Mouse (Mus musculus) lung, embryonic 16.5 days (tissue): ENCODE results near the gene Bahcc1. TPM values are rescaled to one million over a fixed set of nuclear protein-coding genes. Genes with fewer than 3 reads are reported as not detected.

Experiments used
- ATAC-seq: fragments of 200-750 bp; cut with Nextera tagmentation; 2 replicates; pipeline ENCODE4 v1.8.0; 2017; ENCODE audit warnings: low read depth, mild to moderate bottlenecking, moderate library complexity
- H3K27ac ChIP-seq: fragments of 300-500 bp; sonication (generic); 2 replicates; pipeline ENCODE4 v1.5.1; 2014; ENCODE audit warnings: mild to moderate bottlenecking, control low read depth, low read length
- H3K27me3 ChIP-seq: fragments of 300-500 bp; sonication (generic); 2 replicates; pipeline ENCODE4 v1.6.1; 2014; ENCODE audit warnings: low read depth, low read length, mixed read lengths; ENCODE audit not compliant: control insufficient read depth, insufficient read depth
- H3K36me3 ChIP-seq: fragments of 300-500 bp; sonication (generic); 2 replicates; pipeline ENCODE4 v1.6.1; 2014; ENCODE audit warnings: low read length; ENCODE audit not compliant: control insufficient read depth, insufficient read depth
- H3K4me1 ChIP-seq: fragments of 300-500 bp; sonication (generic); replicated peaks from 2 replicates; pipeline ENCODE4 v1.6.1; 2014; ENCODE audit warnings: low read length, mixed read lengths; ENCODE audit not compliant: control insufficient read depth, insufficient read depth
- H3K4me2 ChIP-seq: fragments of 300-500 bp; sonication (generic); 2 replicates; pipeline ENCODE4 v1.6.1; 2014; ENCODE audit warnings: low read depth, low read length, control low read depth
- H3K4me3 ChIP-seq: fragments of 300-500 bp; sonication (generic); 2 replicates; pipeline ENCODE4 v1.5.1; 2014; ENCODE audit warnings: mild to moderate bottlenecking, low read length, control low read depth
- H3K9ac ChIP-seq: fragments of 300-500 bp; sonication (generic); 2 replicates; pipeline ENCODE4 v1.6.1; 2014; ENCODE audit warnings: low read length, control low read depth
- H3K9me3 ChIP-seq: fragments of 300-500 bp; sonication (generic); 2 replicates; pipeline ENCODE4 v1.6.1; 2016; ENCODE audit warnings: low read length; ENCODE audit not compliant: control insufficient read depth
- WGBS: fragments of 180-500 bp; shearing (Covaris S2); extraction: QIAGEN DNeasy Blood & Tissue Kit; methylation state at CpG from one replicate; pipeline ENCODE4 v1.1.7; 2014; 5-methylcytosine and 5-hydroxymethylcytosine counted together
- polyA plus RNA-seq: library from polyadenylated mRNA; unstranded; fragments of >200 nt; fragmentation: Nextera tagmentation; extraction: Ambion mirVana; gene quantifications from 2 replicates; pipeline ENCODE4 v1.2.1, GENCODE M21; 2015

Gene Bahcc1
- polyA plus RNA-seq, 1 experiment from 2014 or later: 7.5 TPM

- Histone ChIP-seq H3K9me3 (no peaks in the 10 kb centered on the region), H3K36me3 (no peaks in the 10 kb centered on the region), H3K9ac (peak overlapping the region; percentile 53), H3K27ac (peak overlapping the region; percentile 97), H3K4me1 (peaks cover 68% of the 10 kb centered on the region), H3K4me2 (peak overlapping the region; percentile 76), H3K4me3 (no peak overlapping the region), H3K27me3 (no peaks in the 10 kb centered on the region)
- 26% methylated on average over 8 of the region's 8 CpGs for WGBS
- ATAC-seq: no peak
Measured at GRCm38 (mm10) chr11:120227571-120228051, 5.1 kb upstream of the Bahcc1 start.

DNA sequence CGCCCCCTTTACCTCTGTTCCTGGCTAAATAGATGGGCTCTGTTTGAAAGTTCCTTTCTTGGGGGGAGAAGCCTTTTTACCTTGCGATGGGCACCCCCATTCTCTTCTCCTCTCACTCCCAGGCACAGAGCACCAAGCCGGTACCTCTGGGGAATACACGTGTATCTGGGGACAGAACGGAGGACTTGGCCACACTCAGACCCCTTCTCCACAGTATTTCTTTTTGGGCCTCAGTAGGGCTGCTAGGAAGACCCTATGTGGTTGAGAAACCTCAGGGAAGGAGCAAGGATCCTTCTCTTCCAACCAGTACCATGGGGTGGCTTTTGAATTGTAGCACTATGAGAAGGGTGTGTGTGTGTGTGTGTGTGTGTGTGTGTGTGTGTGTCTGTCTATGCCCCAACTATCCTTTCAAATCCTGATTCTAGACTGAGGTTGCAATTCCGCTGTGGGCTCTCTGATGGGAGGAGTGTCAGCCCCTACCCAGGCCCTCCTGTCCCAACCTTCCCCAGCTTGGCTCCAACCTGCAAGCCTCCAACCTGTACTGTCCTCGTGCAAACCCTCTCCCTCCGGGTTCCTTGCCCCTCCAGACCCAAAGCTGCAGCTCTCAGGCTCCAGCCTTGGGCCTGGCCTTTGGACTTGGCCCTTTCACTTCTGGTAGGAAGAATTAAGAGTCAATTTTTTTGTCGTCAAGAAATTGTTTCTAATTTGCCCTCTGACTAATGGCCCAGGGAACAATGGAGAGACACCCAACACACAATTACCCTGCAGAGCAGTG is 4.4 kb upstream of the Bahcc1 start:
- ATAC-seq: no peak
- WGBS: 51% methylated on average over 9 of the region's 9 CpGs
- no peak overlapping the region for H3K4me3 ChIP-seq
- H3K9me3 ChIP-seq: no peaks in the 10 kb centered on the region
- H3K9ac ChIP-seq: peak overlapping the region; percentile 53
- H3K36me3 ChIP-seq: no peaks in the 10 kb centered on the region
- H3K4me1 ChIP-seq: peaks cover 68% of the 10 kb centered on the region
- H3K4me2 ChIP-seq: peak overlapping the region; percentile 76
- H3K27me3 ChIP-seq: no peaks in the 10 kb centered on the region
- H3K27ac ChIP-seq: peak overlapping the region; percentile 97

GRCm38 (mm10) chr11:120228911-120229437 is 3.8 kb upstream of the Bahcc1 start:
- WGBS: 27% methylated on average over 7 of the region's 7 CpGs
- no peak for ATAC-seq
- Histone ChIP-seq H3K4me1 (peaks cover 61% of the 10 kb centered on the region), H3K9me3 (no peaks in the 10 kb centered on the region), H3K27ac (peak overlapping the region; percentile 97), H3K27me3 (no peaks in the 10 kb centered on the region), H3K4me3 (peak overlapping the region; percentile 80), H3K4me2 (peak overlapping the region; percentile 76), H3K9ac (peak overlapping the region; percentile 94), H3K36me3 (no peaks in the 10 kb centered on the region)

DNA sequence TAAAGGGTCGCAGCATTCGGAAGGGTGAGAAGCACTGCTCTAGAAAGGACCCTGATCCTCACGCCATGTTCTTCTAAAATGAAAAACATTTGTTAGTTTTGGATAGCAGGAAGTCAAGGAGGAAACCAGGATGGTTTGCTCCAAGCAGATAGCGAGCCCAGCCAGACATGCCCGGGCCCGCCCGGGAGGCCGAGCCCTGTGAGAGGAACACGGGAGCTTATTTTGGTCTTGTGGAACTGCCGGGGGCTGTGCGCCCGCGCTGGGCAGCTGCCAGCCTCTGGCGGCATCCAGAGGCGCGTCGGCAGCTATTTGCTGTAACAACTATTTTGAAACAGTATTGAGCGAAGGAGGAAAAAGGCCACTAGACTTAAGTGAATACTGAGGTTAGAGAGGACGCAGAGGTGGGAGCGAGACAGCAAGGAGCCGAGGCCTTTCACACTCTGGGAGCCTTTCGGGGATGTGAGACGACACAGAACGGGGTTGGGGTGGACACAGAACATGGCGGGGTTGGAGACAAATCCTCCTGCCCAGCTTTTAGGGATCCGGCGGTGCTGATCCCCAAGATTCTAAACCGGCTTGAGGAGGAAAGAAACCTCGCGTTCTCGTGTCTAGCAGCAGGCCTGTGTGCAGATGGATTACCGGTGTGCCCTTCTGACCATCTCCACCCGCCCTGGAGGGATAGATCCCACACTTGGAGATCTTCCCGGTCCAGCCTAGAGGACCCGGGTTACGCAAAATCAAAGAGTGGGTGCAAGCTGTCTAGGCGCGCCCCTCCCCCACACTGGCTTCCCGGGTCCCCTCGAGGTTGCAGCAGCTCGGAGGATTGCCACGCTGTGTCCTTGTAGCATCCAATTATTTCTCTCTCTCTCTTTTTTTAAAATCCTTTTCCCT is 2.6 kb upstream of the Bahcc1 start:
- H3K4me3 ChIP-seq: peak overlapping the region; percentile 80
- peaks cover 50% of the 10 kb centered on the region for H3K4me1 ChIP-seq
- H3K36me3 ChIP-seq: no peaks in the 10 kb centered on the region
- WGBS: 1% methylated on average over 42 of the region's 42 CpGs
- H3K9me3 ChIP-seq: no peaks in the 10 kb centered on the region
- H3K27ac ChIP-seq: peak overlapping the region; percentile 97
- no peak for ATAC-seq
- no peaks in the 10 kb centered on the region for H3K27me3 ChIP-seq
- peak overlapping the region; percentile 76 for H3K4me2 ChIP-seq
- H3K9ac ChIP-seq: peak overlapping the region; percentile 94

DNA sequence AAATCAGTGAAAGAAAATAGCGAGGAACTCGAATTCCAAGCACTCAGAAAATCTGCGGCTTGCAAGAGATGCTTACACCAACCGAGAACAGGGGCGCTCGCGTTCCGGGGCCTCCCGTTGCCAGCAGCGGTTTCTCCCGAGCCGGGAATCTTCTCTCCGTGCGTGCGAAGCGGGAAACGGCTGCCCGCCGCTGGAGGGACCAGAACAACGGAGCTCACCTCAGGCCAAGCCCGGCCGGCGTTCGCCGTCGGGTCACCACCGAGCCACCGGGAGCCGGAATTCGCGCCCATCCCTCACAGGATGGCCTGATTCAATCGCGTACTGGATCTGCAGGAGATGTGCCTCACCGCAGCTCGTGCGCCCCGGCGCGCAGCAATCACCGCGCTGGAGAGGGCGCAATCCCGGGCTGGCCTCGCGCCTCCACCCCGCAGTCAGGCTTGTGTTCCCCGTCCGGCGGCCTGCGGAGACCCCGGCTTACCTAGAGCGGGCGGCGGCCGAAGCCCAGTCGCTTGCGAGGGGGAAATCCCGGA is 1.8 kb upstream of the Bahcc1 start:
- H3K36me3 ChIP-seq: no peaks in the 10 kb centered on the region
- H3K4me2 ChIP-seq: peak overlapping the region; percentile 76
- no peaks in the 10 kb centered on the region for H3K27me3 ChIP-seq
- H3K4me1 ChIP-seq: peaks cover 42% of the 10 kb centered on the region
- H3K9me3 ChIP-seq: no peaks in the 10 kb centered on the region
- ATAC-seq: no peak
- H3K27ac ChIP-seq: peak overlapping the region; percentile 97
- peak overlapping the region; percentile 94 for H3K9ac ChIP-seq
- H3K4me3 ChIP-seq: peak overlapping the region; percentile 80
- 0% methylated on average over 58 of the region's 58 CpGs for WGBS

DNA sequence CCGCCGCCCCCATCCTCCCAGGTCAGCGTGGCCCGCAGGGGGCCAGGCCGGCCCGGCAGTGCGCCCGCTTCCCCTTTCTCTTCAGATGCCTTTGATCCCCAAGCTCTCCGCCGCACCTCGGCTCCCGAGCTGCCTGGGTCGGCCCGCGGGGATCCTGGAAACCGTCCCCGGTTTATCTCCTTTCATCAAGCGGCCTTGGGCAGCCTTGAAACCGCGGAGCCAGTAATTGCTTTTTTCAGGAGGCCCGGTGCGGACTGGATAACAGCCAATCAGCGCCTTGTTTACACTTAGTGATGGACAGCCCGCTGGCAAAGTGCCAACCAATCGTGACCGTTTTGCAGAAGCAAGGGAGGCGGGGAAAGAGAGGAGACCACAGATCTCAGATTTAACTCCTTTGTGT is 1.4 kb upstream of the Bahcc1 start:
- Histone ChIP-seq H3K4me3 (peak overlapping the region; percentile 80), H3K27me3 (no peaks in the 10 kb centered on the region), H3K27ac (peak overlapping the region; percentile 97), H3K4me1 (peaks cover 37% of the 10 kb centered on the region), H3K36me3 (no peaks in the 10 kb centered on the region), H3K9ac (peak overlapping the region; percentile 94), H3K9me3 (no peaks in the 10 kb centered on the region), H3K4me2 (peak overlapping the region; percentile 84)
- ATAC-seq: peak; percentile 69
- 0% methylated on average over 27 of the region's 27 CpGs for WGBS

DNA sequence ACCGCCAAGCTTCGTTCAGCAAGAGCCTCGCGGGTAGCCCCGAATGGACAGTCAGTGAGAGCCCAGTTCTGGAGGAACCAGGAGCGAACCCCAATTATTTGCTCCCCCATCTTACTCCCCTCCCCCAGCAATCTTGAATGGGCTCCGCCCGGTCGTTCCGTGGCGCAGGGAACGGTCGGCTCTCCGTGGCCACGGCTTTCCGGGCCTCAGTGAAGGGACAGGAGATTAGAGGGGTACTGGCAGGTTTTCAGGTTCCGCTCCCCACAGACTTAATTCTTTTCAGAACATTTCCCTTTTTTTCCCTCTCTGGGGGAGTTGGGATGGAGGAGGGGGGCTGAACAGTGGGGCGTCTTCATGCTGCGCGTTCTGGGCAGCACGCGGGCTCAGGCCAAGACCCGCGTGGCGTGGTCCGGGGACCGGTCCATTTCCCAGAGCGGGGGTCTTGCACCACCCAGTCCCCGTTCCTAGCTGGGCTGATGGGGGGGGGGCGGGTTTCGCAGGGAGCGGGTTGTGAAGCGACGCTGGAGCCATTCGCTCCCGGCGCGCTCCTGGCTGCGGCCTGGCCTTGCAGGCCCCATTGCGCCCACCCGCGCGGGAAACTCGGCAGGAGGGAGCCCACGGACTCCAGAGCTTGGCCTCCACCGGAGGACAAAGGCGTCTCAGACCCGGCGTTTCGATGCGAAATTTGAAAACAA is 841 bp downstream of the Bahcc1 start:
- peak overlapping the region; percentile 98 for H3K9ac ChIP-seq
- WGBS: under 1% methylated on average over 51 of the region's 51 CpGs
- ATAC-seq: no peak
- H3K27ac ChIP-seq: peak overlapping the region; percentile 85
- no peaks in the 10 kb centered on the region for H3K9me3 ChIP-seq
- peaks cover 22% of the 10 kb centered on the region for H3K4me1 ChIP-seq
- H3K36me3 ChIP-seq: no peaks in the 10 kb centered on the region
- peak overlapping the region; percentile 97 for H3K4me2 ChIP-seq
- no peaks in the 10 kb centered on the region for H3K27me3 ChIP-seq
- peak overlapping the region; percentile 69 for H3K4me3 ChIP-seq

DNA sequence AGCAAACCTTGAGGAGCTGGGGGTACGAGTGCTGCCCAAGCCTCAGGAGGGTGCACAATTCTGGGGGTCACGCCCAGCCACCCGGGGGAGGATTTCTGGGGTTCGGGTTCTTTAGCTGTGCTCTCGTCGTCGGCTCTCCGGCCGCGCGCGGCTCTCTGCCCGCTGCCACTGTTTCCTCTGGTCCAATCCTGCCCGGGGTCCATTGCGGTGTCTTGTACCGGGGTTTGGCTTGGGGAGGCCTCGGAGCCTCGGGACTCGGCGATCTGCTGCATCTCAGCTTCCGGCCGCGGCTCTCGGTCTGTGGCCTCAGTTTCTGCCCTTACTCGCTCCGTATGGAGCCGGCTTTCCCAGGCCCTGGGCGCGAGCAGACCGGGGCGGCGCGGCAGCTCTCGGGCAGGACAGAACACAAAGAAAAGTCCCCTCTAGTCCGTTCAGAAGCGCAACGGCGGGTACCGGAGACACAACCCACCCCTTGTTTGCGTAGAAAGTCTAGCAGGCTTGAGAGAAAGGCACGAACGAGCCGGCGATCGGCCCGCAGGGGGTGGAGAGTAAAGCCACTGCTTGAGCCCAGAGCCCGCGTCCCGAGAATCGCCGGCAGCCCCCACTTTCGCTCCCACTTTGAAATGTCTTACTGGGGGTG is 1.5 kb downstream of the Bahcc1 start:
- H3K9me3 ChIP-seq: no peaks in the 10 kb centered on the region
- no peaks in the 10 kb centered on the region for H3K27me3 ChIP-seq
- no peaks in the 10 kb centered on the region for H3K36me3 ChIP-seq
- H3K4me1 ChIP-seq: peaks cover 22% of the 10 kb centered on the region
- no peak for ATAC-seq
- WGBS: under 1% methylated on average over 52 of the region's 52 CpGs
- peak overlapping the region; percentile 98 for H3K9ac ChIP-seq
- peak overlapping the region; percentile 97 for H3K4me2 ChIP-seq
- H3K4me3 ChIP-seq: peak overlapping the region; percentile 69
- H3K27ac ChIP-seq: peak overlapping the region; percentile 85
